Mouse (Mus musculus): Measurements from ENCODE around the gene Bach2. TPM values are rescaled to one million over a fixed set of nuclear protein-coding genes. Genes with fewer than 3 reads are reported as not detected.

Bach2 gene
- polyA plus RNA-seq, 1 experiment from 2014 or later = 29.9 TPM

DNA sequence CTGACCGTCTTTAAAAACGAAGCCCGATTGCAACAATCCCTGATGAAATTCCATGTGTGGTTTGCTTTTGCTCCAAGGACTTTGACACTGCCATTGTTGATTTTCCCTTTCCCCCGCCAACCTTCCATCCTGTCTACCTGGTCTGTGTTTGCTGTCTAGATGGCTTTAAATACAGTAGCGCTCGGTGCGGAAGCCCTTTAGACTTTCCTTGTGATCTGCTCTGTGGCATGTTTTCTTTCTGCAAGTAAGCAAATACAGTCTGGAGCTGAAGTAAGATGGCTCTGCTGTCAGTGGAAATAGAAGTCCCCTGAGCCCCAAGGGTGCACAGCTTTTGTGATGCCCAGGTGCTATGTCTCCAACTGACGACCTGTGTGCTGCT lies 332.3 kb downstream of the Bach2 start:
- H3K27ac ChIP-seq (ENCODE audit: low read depth, low read length) = peak overlapping the region; percentile 44; the same call in 1 of the 2 replicates
- DNase-seq (ENCODE audit: low spot score) = no peak
- 75% methylated on average over 8 of the region's 8 CpGs for WGBS

DNA sequence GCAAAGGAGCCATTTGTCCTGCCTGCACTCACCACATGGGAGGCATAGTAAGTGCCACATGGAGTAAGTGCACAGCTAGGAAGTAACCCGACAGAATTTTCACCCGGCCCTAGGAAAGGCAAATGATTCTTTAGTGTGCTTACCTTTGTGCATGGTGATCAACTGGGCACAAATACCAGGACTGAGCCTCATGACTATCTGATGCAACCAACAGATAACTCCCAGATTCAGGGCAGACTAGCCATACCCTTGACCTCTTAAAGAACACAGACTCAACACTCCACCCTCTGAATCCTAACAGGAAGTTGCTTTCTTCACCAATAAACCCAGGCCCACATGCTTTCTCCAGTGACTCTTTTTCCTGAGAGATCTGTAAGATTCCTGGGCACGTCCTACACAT lies 332.8 kb downstream of the Bach2 start:
- peak overlapping the region; percentile 44; the same call in 1 of the 2 replicates for H3K27ac ChIP-seq (ENCODE audit: low read depth, low read length)

More for the DNA sequence above, 332.3 kb downstream of the Bach2 start:
- no peak for ATAC-seq (ENCODE audit: insufficient read depth, low FRiP score, low TSS enrichment)
- Histone ChIP-seq H3K4me1 (ENCODE audit: control insufficient read depth, insufficient read depth, low read length) (peaks cover 10% of the 10 kb centered on the region), H3K9me3 (ENCODE audit: control insufficient read depth, low read length) (no peaks in the 10 kb centered on the region), H3K4me2 (ENCODE audit: low read depth) (no peak overlapping the region), H3K4me3 (ENCODE audit: low read depth, low read length) (no peak overlapping the region), H3K36me3 (ENCODE audit: control insufficient read depth, insufficient read depth, low read length) (no peaks in the 10 kb centered on the region), H3K27me3 (ENCODE audit: control insufficient read depth, insufficient read depth, low read length) (no peaks in the 10 kb centered on the region), H3K9ac (ENCODE audit: low read length) (no peak overlapping the region)

DNA sequence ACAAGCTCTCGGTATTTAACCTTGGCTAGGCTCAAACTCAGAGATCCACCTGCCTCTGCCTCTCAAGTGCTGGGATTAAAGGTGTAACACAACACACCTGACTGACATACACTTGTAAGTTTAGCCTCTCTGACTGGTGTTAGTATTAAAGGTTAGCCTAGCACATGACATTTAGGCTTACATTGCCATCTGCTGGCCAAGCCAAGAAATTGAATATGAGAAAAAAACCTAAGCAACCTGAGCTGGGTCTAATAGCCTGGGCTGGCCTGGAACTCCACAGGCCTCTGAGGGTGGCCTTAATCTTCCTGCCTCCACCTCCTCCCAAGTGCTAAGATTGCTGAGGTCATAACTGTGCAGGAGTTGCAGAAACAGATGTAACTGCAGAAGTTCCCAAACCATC lies 333.5 kb downstream of the Bach2 start:
- H3K36me3 ChIP-seq (ENCODE audit: control insufficient read depth, insufficient read depth, low read length) = no peaks in the 10 kb centered on the region
- peak; percentile 70 for ATAC-seq (ENCODE audit: insufficient read depth, low FRiP score, low TSS enrichment)
- H3K4me2 ChIP-seq (ENCODE audit: low read depth) = no peak overlapping the region
- no peaks in the 10 kb centered on the region for H3K9me3 ChIP-seq (ENCODE audit: control insufficient read depth, low read length)
- H3K4me3 ChIP-seq (ENCODE audit: low read depth, low read length) = no peak overlapping the region
- DNase-seq (ENCODE audit: low spot score) = peak; percentile 55
- no peak overlapping the region for H3K27ac ChIP-seq (ENCODE audit: low read depth, low read length)
- WGBS = 55% methylated on average over 1 of the region's 1 CpGs
- no peaks in the 10 kb centered on the region for H3K27me3 ChIP-seq (ENCODE audit: control insufficient read depth, insufficient read depth, low read length)
- peaks cover 10% of the 10 kb centered on the region for H3K4me1 ChIP-seq (ENCODE audit: control insufficient read depth, insufficient read depth, low read length)
- H3K9ac ChIP-seq (ENCODE audit: low read length) = no peak overlapping the region

More for the DNA sequence above, 332.8 kb downstream of the Bach2 start:
- DNase-seq (ENCODE audit: low spot score) (no peak), ATAC-seq (ENCODE audit: insufficient read depth, low FRiP score, low TSS enrichment) (no peak)
- no peaks in the 10 kb centered on the region for H3K9me3 ChIP-seq (ENCODE audit: control insufficient read depth, low read length)
- H3K4me2 ChIP-seq (ENCODE audit: low read depth) = no peak overlapping the region
- H3K4me1 ChIP-seq (ENCODE audit: control insufficient read depth, insufficient read depth, low read length) = peaks cover 10% of the 10 kb centered on the region
- H3K36me3 ChIP-seq (ENCODE audit: control insufficient read depth, insufficient read depth, low read length) = no peaks in the 10 kb centered on the region
- H3K4me3 ChIP-seq (ENCODE audit: low read depth, low read length) = no peak overlapping the region
- no peak overlapping the region for H3K9ac ChIP-seq (ENCODE audit: low read length)
- no peaks in the 10 kb centered on the region for H3K27me3 ChIP-seq (ENCODE audit: control insufficient read depth, insufficient read depth, low read length)
- 69% methylated on average over 3 of the region's 3 CpGs for WGBS

DNA sequence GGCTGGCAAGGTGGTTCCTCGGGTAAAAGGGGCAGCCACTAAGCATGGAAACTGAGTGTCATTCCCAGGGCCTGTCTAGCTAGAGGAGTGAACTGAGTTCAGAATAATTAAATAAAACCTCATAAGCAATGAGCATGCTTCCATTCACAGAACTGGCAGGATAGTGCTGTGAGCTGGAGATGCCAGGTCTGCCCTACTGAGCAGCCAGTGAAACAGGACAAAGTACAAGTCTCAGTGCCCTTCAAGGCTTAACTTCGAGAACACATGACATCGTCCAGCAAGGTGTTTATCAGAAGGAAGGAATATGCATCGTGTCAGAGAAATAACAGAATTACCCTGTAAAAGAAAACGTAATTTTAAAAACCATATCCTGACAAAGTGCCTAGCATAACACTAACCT lies 335.0 kb downstream of the Bach2 start:
- H3K4me3 ChIP-seq (ENCODE audit: low read depth, low read length) = no peak overlapping the region
- H3K9me3 ChIP-seq (ENCODE audit: control insufficient read depth, low read length) = no peaks in the 10 kb centered on the region
- ATAC-seq (ENCODE audit: insufficient read depth, low FRiP score, low TSS enrichment) = no peak
- WGBS = 92% methylated on average over 5 of the region's 5 CpGs
- no peak overlapping the region for H3K4me2 ChIP-seq (ENCODE audit: low read depth)
- no peak overlapping the region for H3K27ac ChIP-seq (ENCODE audit: low read depth, low read length)
- no peaks in the 10 kb centered on the region for H3K36me3 ChIP-seq (ENCODE audit: control insufficient read depth, insufficient read depth, low read length)
- H3K9ac ChIP-seq (ENCODE audit: low read length) = no peak overlapping the region
- peaks cover 10% of the 10 kb centered on the region for H3K4me1 ChIP-seq (ENCODE audit: control insufficient read depth, insufficient read depth, low read length)
- DNase-seq (ENCODE audit: low spot score) = no peak
- no peaks in the 10 kb centered on the region for H3K27me3 ChIP-seq (ENCODE audit: control insufficient read depth, insufficient read depth, low read length)

DNA sequence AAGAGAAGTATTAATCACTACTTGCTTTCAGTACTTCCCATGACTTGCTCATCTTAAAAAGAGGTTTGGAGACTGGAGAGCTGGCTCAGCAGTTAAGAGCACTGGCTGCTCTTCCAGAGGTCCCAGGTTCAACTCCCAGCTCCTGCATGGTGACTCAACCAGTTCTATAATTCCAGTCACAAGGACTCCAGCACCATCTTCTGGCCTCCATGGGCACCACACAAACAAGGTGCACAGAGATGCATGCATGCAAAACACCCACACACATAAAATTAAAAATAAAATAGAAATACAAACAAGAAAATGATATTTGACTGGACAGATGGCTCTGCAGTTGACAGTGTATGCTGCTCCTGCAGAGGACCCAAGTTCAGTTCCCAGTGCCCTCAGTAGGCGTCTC lies 336.0 kb downstream of the Bach2 start:
- 86% methylated on average over 1 of the region's 1 CpGs for WGBS
- no peak for ATAC-seq (ENCODE audit: insufficient read depth, low FRiP score, low TSS enrichment)
- 0 out of 2 replicates have a peak, but pooled peaks cover 3% of the 10 kb centered on the region for H3K36me3 ChIP-seq (ENCODE audit: control insufficient read depth, insufficient read depth, low read length)
- H3K4me1 ChIP-seq (ENCODE audit: control insufficient read depth, insufficient read depth, low read length) = peaks cover 10% of the 10 kb centered on the region
- no peaks in the 10 kb centered on the region for H3K27me3 ChIP-seq (ENCODE audit: control insufficient read depth, insufficient read depth, low read length)
- H3K9me3 ChIP-seq (ENCODE audit: control insufficient read depth, low read length) = no peaks in the 10 kb centered on the region
- no peak overlapping the region for H3K9ac ChIP-seq (ENCODE audit: low read length)
- no peak overlapping the region for H3K4me3 ChIP-seq (ENCODE audit: low read depth, low read length)
- no peak overlapping the region for H3K27ac ChIP-seq (ENCODE audit: low read depth, low read length)
- no peak overlapping the region for H3K4me2 ChIP-seq (ENCODE audit: low read depth)
- DNase-seq (ENCODE audit: low spot score) = no peak

DNA sequence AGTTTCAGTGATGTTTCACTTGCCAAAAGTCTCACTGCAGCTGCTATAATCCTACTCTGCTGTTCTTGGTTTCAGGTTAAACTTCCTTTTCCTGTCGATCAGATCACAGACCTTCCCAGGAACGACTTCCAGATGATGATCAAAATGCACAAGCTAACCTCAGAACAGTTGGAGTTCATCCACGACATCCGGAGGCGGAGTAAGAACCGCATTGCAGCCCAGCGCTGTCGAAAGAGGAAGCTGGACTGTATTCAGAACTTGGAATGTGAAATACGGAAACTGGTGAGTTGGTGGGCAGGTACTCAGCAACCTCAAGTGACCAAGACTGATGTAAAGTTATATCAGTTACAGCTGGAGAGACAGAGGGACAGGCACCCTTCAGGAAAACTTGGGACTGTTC lies 336.6 kb downstream of the Bach2 start:
- Histone ChIP-seq H3K9ac (ENCODE audit: low read length) (no peak overlapping the region), H3K27ac (ENCODE audit: low read depth, low read length) (no peak overlapping the region), H3K27me3 (ENCODE audit: control insufficient read depth, insufficient read depth, low read length) (no peaks in the 10 kb centered on the region), H3K36me3 (ENCODE audit: control insufficient read depth, insufficient read depth, low read length) (peaks cover 3% of the 10 kb centered on the region; the same call in 1 of the 2 replicates), H3K4me1 (ENCODE audit: control insufficient read depth, insufficient read depth, low read length) (peaks cover 5% of the 10 kb centered on the region), H3K4me3 (ENCODE audit: low read depth, low read length) (no peak overlapping the region), H3K4me2 (ENCODE audit: low read depth) (no peak overlapping the region), H3K9me3 (ENCODE audit: control insufficient read depth, low read length) (no peaks in the 10 kb centered on the region)
- WGBS = 70% methylated on average over 9 of the region's 9 CpGs
- ATAC-seq (ENCODE audit: insufficient read depth, low FRiP score, low TSS enrichment) = no peak
- DNase-seq (ENCODE audit: low spot score) = no peak

DNA sequence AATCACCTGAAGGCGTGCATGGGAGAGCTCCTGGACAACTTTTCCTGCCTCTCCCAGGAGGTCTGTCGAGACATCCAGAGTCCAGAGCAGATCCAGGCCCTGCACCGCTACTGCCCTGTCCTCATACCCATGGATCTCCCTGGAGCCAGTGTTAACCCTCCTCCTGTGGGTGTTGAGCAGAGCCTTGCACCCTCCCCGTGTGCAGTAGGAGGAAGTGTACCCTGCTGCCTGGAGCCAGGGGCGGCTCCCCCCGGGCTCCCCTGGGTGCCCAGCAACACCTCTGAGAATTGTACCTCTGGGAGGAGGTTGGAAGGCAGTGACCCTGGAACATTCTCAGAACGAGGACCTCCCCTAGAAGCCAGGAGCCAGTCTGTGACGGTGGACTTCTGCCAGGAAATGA lies 341.2 kb downstream of the Bach2 start:
- no peak overlapping the region for H3K4me3 ChIP-seq (ENCODE audit: low read depth, low read length)
- ATAC-seq (ENCODE audit: insufficient read depth, low FRiP score, low TSS enrichment) (no peak), DNase-seq (ENCODE audit: low spot score) (no peak)
- no peak overlapping the region for H3K27ac ChIP-seq (ENCODE audit: low read depth, low read length)
- H3K9me3 ChIP-seq (ENCODE audit: control insufficient read depth, low read length) = no peaks in the 10 kb centered on the region
- no peaks in the 10 kb centered on the region for H3K27me3 ChIP-seq (ENCODE audit: control insufficient read depth, insufficient read depth, low read length)
- peaks cover 6% of the 10 kb centered on the region for H3K36me3 ChIP-seq (ENCODE audit: control insufficient read depth, insufficient read depth, low read length)
- H3K4me2 ChIP-seq (ENCODE audit: low read depth) = no peak overlapping the region
- H3K4me1 ChIP-seq (ENCODE audit: control insufficient read depth, insufficient read depth, low read length) = no peaks in the 10 kb centered on the region
- H3K9ac ChIP-seq (ENCODE audit: low read length) = no peak overlapping the region
- 85% methylated on average over 8 of the region's 8 CpGs for WGBS

DNA sequence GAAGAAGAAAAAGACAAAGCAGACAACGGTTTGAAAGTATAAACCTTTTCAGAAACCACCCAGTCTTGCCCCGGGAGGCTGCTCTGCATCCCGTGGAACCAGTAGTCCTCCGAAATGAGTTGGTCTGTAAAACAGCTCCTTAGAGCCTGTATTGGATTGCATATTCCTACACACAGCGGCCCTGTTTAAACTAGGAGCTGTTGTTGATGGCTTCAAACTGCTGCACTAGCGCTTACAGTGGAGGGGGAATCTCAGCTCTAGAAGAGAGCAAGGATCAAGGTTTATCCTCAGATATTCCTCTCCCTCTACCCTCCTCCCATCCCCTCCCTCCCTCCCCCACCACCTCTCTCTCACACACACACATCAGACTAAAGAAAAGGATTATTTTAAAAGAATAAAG lies 345.6 kb downstream of the Bach2 start:
- peaks cover 5% of the 10 kb centered on the region for H3K36me3 ChIP-seq (ENCODE audit: control insufficient read depth, insufficient read depth, low read length)
- H3K4me3 ChIP-seq (ENCODE audit: low read depth, low read length) = no peak overlapping the region
- H3K4me1 ChIP-seq (ENCODE audit: control insufficient read depth, insufficient read depth, low read length) = no peaks in the 10 kb centered on the region
- H3K9me3 ChIP-seq (ENCODE audit: control insufficient read depth, low read length) = no peaks in the 10 kb centered on the region
- no peaks in the 10 kb centered on the region for H3K27me3 ChIP-seq (ENCODE audit: control insufficient read depth, insufficient read depth, low read length)
- no peak overlapping the region for H3K27ac ChIP-seq (ENCODE audit: low read depth, low read length)
- 57% methylated on average over 6 of the region's 6 CpGs for WGBS
- DNase-seq (ENCODE audit: low spot score) (no peak), ATAC-seq (ENCODE audit: insufficient read depth, low FRiP score, low TSS enrichment) (no peak)
- no peak overlapping the region for H3K9ac ChIP-seq (ENCODE audit: low read length)
- H3K4me2 ChIP-seq (ENCODE audit: low read depth) = no peak overlapping the region

DNA sequence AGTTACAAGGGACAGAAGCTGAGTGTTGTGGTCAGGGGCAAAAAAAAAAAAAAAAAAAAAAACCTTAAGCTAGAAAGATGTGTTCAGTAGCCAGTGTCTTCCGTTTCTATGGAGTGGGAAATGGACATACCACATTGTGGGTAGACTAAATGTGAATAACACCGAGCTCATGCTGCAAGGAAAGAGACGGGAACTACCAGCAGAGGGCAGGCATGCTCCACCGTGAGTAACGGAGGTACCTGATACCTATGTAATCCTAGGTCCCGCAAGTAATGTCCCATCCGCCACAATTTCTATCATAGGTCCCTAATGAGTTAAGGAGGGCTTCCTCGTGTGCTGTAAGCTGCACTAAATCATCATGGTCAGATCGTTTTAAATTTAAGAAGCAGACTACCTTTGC lies 348.0 kb downstream of the Bach2 start:
- H3K9ac ChIP-seq (ENCODE audit: low read length) = no peak overlapping the region
- H3K9me3 ChIP-seq (ENCODE audit: control insufficient read depth, low read length) = no peaks in the 10 kb centered on the region
- H3K4me2 ChIP-seq (ENCODE audit: low read depth) = no peak overlapping the region
- 16% methylated on average over 9 of the region's 9 CpGs for WGBS
- ATAC-seq (ENCODE audit: insufficient read depth, low FRiP score, low TSS enrichment) = no peak
- peak; percentile 66 for DNase-seq (ENCODE audit: low spot score)
- no peak overlapping the region for H3K4me3 ChIP-seq (ENCODE audit: low read depth, low read length)
- H3K4me1 ChIP-seq (ENCODE audit: control insufficient read depth, insufficient read depth, low read length) = no peaks in the 10 kb centered on the region
- no peak overlapping the region for H3K27ac ChIP-seq (ENCODE audit: low read depth, low read length)
- no peaks in the 10 kb centered on the region for H3K27me3 ChIP-seq (ENCODE audit: control insufficient read depth, insufficient read depth, low read length)
- no peaks in the 10 kb centered on the region for H3K36me3 ChIP-seq (ENCODE audit: control insufficient read depth, insufficient read depth, low read length)

Measured in neural tube, embryonic 11.5 days (tissue).